Mouse (Mus musculus): ENCODE measurements at regions not wholly inside any gene's neighbourhood (a gene's known extent, or its start where the extent isn't known, plus 50 kb on each side); places are given as distances from the start of the nearest gene placed in this dataset.
A peak's percentile ranks its signal among the peaks of the same experiment; 100 is the strongest.

GRCm38 (mm10) chr10:70387729-70388128 lies 52.6 kb upstream of the Fam13c start:
- H3K9me3 ChIP-seq (replicated peaks; ENCODE audit: insufficient read depth, low read length), result no peaks in the 10 kb centered on the region
- H3K79me2 ChIP-seq (ENCODE audit: control insufficient read depth, insufficient read depth, low read length, poor library complexity), result no peaks in the 10 kb centered on the region
- H3K27me3 ChIP-seq (ENCODE audit: control insufficient read depth in 1 of 2, insufficient read depth in 2 of 2, low read length in 2 of 2), result no peaks in the 10 kb centered on the region
- H3K27ac ChIP-seq (ENCODE audit: control insufficient read depth, low read depth, low read length), result no peak overlapping the region
- TF ChIP-seq CTCF (IDR thresholded peaks at IDR 0.05 in 2 of 3, conservative IDR thresholded peaks at IDR 0.05 in 1 of 3; ENCODE audit: control insufficient read depth in 1 of 3, insufficient read depth in 1 of 3, low read depth in 2 of 3, low read length in 3 of 3, poor library complexity in 1 of 3, severe bottlenecking in 1 of 3) (peak in 2 of 3 experiments; percentile 9 to 14; a peak in 1 of 6 replicates), ZMIZ1 (IDR thresholded peaks at IDR 0.05; ENCODE audit: low read depth, low read length) (no peak)
- no peaks in the 10 kb centered on the region for H3K36me3 ChIP-seq (ENCODE audit: control insufficient read depth in 1 of 2, insufficient read depth in 2 of 2, low read length in 2 of 2)
- H3K9ac ChIP-seq (ENCODE audit: control insufficient read depth, low read depth, low read length, poor library complexity, severe bottlenecking), result no peak overlapping the region
- H3K4me1 ChIP-seq (ENCODE audit: control insufficient read depth in 1 of 2, insufficient read depth in 2 of 2, low read length in 2 of 2), result no peaks in the 10 kb centered on the region
- no peak for DNase-seq (ENCODE audit: low read depth, low spot score)
- H3K4me3 ChIP-seq (ENCODE audit: control insufficient read depth in 1 of 2, insufficient read depth in 1 of 2, low read depth in 2 of 2, low read length in 2 of 2), result no peak overlapping the region

Data from MEL (cell line).